Mouse (Mus musculus) stomach, embryonic 14.5 days (tissue): ENCODE data around the gene Plekhj1. TPM values are rescaled to one million over a fixed set of nuclear protein-coding genes. Genes with fewer than 3 reads are reported as not detected.

Experiments
- ATAC-seq: fragments of 200-750 bp; cut with Nextera tagmentation; 2 replicates; pipeline ENCODE4 v1.8.0; 2017; ENCODE audit warnings: low read depth, moderate TSS enrichment; ENCODE audit not compliant: insufficient number of reproducible peaks, insufficient read depth, low FRiP score
- H3K27ac ChIP-seq: fragments of 300-500 bp; sonication (generic); 2 replicates; pipeline ENCODE4 v1.5.1; 2014; ENCODE audit warnings: mild to moderate bottlenecking, low read length, moderate library complexity, mixed read lengths
- H3K27me3 ChIP-seq: fragments of 300-500 bp; sonication (generic); 2 replicates; pipeline ENCODE4 v1.6.1; 2014; ENCODE audit warnings: low read length, control low read depth, mixed read lengths; ENCODE audit not compliant: control insufficient read depth, insufficient read depth
- H3K36me3 ChIP-seq: fragments of 300-500 bp; sonication (generic); 2 replicates; pipeline ENCODE4 v1.6.1; 2014; ENCODE audit warnings: mild to moderate bottlenecking, control low read depth, low read length, moderate library complexity, mixed read lengths; ENCODE audit not compliant: control insufficient read depth, insufficient read depth
- H3K4me1 ChIP-seq: fragments of 300-500 bp; sonication (generic); 2 replicates; pipeline ENCODE4 v1.6.1; 2014; ENCODE audit warnings: low read length, control low read depth, mixed read lengths; ENCODE audit not compliant: control insufficient read depth, insufficient read depth
- H3K4me2 ChIP-seq: fragments of 300-500 bp; sonication (generic); replicated peaks from 2 replicates; pipeline ENCODE4 v1.6.1; 2014; ENCODE audit warnings: low read depth, low read length, control low read depth
- H3K4me3 ChIP-seq: fragments of 300-500 bp; sonication (generic); 2 replicates; pipeline ENCODE4 v1.5.1; 2014; ENCODE audit warnings: low read depth, low read length, control low read depth
- H3K9ac ChIP-seq: fragments of 300-500 bp; sonication (generic); replicated peaks from 2 replicates; pipeline ENCODE4 v1.6.1; 2014; ENCODE audit warnings: low read depth, mild to moderate bottlenecking, control low read depth, low read length, moderate library complexity, mixed read lengths
- H3K9me3 ChIP-seq: fragments of 300-500 bp; sonication (generic); 2 replicates; pipeline ENCODE4 v1.6.1; 2016; ENCODE audit warnings: low read depth, low read length, control low read depth; ENCODE audit not compliant: control insufficient read depth
- whole genome bisulfite sequencing: fragments of 180-500 bp; shearing (Covaris S2); extraction: QIAGEN DNeasy Blood & Tissue Kit; methylation state at CpG from one replicate; pipeline ENCODE4 v1.1.7; 2014; 5-methylcytosine and 5-hydroxymethylcytosine counted together
- polyA plus RNA-seq: library from polyadenylated mRNA; unstranded; fragments of >200 nt; fragmentation: Nextera tagmentation; extraction: Ambion mirVana; gene quantifications from 2 replicates; pipeline ENCODE4 v1.2.1, GENCODE M21; 2014

The Plekhj1 gene
- polyA plus RNA-seq, 1 experiment from 2014 or later: 116 TPM

DNA sequence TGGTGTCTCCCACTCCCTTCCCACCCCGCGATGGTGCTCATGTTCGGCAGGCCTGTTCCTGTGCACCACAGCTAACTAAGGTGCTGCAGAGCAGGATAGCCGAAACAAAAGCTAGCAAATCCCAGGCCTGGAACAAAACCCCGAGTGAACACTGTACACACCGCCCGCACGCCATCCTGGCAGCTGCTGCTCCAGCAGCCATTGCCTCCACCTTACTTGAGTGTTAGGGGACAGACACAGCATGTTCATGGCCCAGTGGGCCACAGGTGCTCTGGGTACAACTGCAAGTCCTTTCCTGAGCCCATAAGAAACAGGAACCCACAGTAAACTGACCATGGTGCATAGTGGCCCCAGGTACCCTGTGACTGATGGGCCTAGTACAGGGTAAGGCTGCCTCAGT, 3.7 kb downstream of the Plekhj1 start:
- no peaks in the 10 kb centered on the region for H3K27me3 ChIP-seq
- H3K4me2 ChIP-seq: no peak overlapping the region
- peak overlapping the region; percentile 21; the same call in 1 of the 2 replicates for H3K27ac ChIP-seq
- peaks cover 54% of the 10 kb centered on the region for H3K36me3 ChIP-seq
- H3K9ac ChIP-seq: no peak overlapping the region
- peaks cover 16% of the 10 kb centered on the region for H3K4me1 ChIP-seq
- no peak for ATAC-seq
- WGBS: 83% methylated on average over 8 of the region's 8 CpGs
- H3K9me3 ChIP-seq: no peaks in the 10 kb centered on the region
- no peak overlapping the region for H3K4me3 ChIP-seq

DNA sequence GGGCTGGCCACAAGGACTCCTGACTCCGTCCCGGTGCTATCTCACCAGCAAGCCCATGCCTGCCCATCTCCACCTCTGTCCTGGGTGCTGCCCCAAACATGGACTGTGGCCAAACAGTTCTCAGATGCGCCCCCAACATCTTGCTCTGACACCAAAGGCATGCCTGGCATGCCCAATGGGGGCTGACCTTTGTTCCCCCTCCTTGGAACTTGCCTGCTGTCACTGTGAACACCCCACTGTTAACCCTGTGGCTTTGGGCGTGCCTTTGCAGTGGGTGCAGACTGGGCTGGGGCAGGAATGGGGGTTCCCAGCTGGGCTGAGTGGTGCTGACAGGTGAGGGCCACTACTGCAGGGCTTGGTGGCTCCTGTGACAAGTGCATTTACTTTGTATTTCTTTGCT, 4.6 kb downstream of the Plekhj1 start:
- Histone ChIP-seq H3K9me3 (no peaks in the 10 kb centered on the region), H3K4me2 (no peak overlapping the region), H3K4me1 (peaks cover 12% of the 10 kb centered on the region), H3K36me3 (peaks cover 63% of the 10 kb centered on the region), H3K9ac (no peak overlapping the region), H3K27me3 (no peaks in the 10 kb centered on the region), H3K4me3 (no peak overlapping the region), H3K27ac (no peak overlapping the region)
- ATAC-seq: no peak
- WGBS: 83% methylated on average over 4 of the region's 4 CpGs

DNA sequence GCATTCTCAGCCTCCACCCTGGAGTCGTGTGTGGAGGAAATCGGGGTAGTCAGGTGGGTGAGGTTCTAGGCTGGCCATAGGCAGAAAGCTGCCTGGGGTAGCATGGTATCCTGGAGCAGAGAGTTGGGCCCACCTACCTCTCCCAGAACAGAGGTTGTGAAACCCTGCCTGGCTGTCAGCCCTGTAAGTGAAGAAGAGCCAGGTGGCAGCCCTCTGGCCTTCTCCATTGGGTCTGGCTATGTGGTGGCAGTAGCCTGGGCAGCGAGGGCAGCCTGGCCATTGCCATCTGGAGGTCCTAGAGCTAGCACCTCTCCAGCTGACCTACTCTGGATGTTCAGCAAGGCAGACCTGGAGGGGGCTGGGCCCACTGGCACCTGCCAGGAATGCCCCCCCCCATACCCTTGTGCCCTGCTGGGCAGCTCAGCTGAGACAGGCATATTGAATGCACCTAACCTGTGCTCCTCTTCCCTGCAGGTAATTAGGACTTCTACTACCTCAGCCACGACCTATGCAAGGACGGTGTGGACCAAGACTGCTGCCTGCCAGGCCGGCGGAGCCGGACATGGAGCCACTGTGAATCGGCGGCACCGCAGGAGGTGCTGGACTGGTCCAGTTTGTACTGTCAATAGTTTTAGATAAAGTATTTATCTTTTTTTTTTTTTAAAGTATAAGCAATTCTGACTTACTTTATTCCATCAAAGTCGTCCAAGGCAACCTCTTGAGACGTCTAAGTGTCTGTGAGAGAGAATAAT, 5.2 kb downstream of the Plekhj1 start:
- Histone ChIP-seq H3K36me3 (peaks cover 68% of the 10 kb centered on the region), H3K4me3 (no peak overlapping the region), H3K9ac (no peak overlapping the region), H3K27me3 (no peaks in the 10 kb centered on the region), H3K4me1 (peaks cover 12% of the 10 kb centered on the region), H3K27ac (no peak overlapping the region), H3K4me2 (no peak overlapping the region), H3K9me3 (no peaks in the 10 kb centered on the region)
- ATAC-seq: no peak
- 91% methylated on average over 13 of the region's 13 CpGs for WGBS

DNA sequence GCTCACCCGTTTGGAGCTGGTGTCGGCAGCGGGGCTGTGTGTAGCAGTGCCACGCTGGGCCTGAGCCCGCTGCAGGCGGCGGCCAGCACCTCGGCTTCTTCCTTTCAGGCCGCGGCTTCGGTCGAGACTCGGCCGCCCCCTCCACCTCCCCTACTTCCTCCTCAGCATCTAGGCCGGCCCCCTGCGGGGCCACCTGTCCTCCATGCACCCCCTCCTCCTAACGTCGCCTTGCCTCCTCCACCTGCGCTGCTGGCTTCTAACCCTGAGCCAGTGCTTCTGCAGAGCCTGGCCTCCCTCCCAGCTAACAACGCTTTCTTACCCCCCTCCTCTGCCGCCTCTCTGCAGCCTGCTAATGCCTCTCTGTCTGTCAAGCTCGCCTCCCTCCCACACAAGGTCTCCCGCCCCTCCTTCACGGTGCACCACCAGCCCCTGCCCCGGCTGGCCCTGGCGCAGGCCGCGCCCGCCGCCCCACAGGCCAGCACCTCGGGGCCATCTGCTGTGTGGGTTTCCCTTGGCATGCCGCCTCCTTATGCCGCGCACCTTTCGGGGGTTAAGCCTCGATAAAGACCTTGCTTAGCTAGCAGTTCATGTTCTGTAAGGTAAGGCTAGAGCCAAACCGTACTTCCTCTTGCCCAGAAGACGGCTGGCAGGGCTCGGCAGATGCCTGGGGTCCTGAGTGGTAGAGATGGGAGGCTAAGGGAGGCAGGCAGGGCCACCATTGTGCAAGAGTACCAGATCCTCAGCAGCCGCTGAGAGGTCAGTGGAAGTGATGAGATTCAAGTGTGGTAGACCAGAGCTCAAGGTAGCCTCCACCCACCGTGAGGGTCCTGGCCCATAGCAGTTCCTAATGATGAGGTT, 6.0 kb downstream of the Plekhj1 start:
- Histone ChIP-seq H3K27me3 (no peaks in the 10 kb centered on the region), H3K9me3 (no peaks in the 10 kb centered on the region), H3K36me3 (peaks cover 76% of the 10 kb centered on the region), H3K4me3 (no peak overlapping the region), H3K4me2 (no peak overlapping the region), H3K27ac (no peak overlapping the region; the same call in 1 of the 2 replicates), H3K9ac (no peak overlapping the region), H3K4me1 (peaks cover 12% of the 10 kb centered on the region)
- ATAC-seq: no peak
- WGBS: 64% methylated on average over 41 of the region's 41 CpGs

GRCm38 (mm10) chr10:80791476-80792174, 6.8 kb downstream of the Plekhj1 start:
- peaks cover 84% of the 10 kb centered on the region for H3K36me3 ChIP-seq
- H3K4me2 ChIP-seq: no peak overlapping the region
- no peaks in the 10 kb centered on the region for H3K27me3 ChIP-seq
- WGBS: 75% methylated on average over 33 of the region's 33 CpGs
- H3K27ac ChIP-seq: no peak overlapping the region; the same call in 1 of the 2 replicates
- H3K4me3 ChIP-seq: no peak overlapping the region
- peaks cover 5% of the 10 kb centered on the region for H3K4me1 ChIP-seq
- no peaks in the 10 kb centered on the region for H3K9me3 ChIP-seq
- ATAC-seq: 0 out of 2 replicates have a peak, but pooled peaks have one; percentile 19
- no peak overlapping the region for H3K9ac ChIP-seq

DNA sequence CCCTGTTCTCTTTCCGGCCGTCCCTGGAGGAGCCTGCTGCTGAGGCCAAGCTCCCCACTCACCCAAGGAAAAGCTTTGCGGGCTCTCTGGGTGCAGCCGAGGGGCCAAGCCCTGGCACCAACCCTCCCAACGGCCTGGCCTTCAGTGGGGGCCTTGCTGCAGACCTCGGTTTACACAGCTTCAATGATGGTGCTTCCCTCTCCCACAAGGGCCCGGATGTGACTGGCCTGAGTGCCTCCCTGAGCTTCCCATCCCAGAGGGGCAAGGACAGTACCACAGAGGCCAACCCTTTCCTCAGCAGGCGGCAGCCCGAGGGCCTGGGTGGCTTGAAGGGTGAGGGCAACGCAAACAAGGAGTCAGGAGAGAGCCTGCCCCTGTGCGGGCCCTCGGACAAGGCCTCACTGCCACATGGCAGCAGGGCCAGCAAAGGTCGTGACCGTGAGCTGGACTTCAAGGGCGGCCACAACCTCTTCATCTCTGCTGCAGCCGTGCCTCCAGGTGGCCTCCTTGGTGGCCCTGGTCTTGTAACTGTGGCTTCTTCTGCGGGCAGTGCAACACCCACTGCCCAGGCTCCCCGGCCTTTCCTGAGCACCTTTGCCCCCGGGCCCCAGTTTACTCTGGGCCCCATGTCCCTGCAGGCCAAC, 7.5 kb downstream of the Plekhj1 start:
- Histone ChIP-seq H3K27me3 (no peaks in the 10 kb centered on the region), H3K9me3 (no peaks in the 10 kb centered on the region), H3K27ac (no peak overlapping the region), H3K9ac (no peak overlapping the region), H3K4me2 (no peak overlapping the region), H3K36me3 (peaks cover 84% of the 10 kb centered on the region), H3K4me1 (no peaks in the 10 kb centered on the region), H3K4me3 (no peak overlapping the region)
- no peak for ATAC-seq
- 87% methylated on average over 19 of the region's 19 CpGs for WGBS

DNA sequence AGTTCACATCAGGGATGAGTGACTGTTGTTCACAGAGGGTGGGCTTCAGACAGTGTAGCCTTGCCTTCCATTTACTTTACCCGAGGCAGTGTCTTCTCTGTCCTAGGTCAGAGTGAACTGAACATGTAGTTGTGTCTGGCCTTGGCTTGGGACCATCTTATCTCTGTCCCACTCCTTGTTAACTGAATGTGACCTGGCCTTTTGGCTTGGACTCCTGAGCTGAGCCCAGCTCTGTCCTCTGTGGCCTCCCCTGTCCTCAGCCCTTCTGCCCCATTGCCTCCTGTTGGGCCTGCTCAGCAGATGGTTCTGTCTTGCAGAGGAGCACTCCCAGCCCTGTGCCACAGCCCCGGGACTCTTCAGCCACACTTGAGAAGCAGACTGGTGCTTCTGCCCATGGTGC, 10.9 kb downstream of the Plekhj1 start:
- no peak overlapping the region for H3K9ac ChIP-seq
- H3K4me1 ChIP-seq: no peaks in the 10 kb centered on the region
- WGBS: 88% methylated on average over 2 of the region's 2 CpGs
- H3K27me3 ChIP-seq: no peaks in the 10 kb centered on the region
- ATAC-seq: no peak
- peaks cover 92% of the 10 kb centered on the region for H3K36me3 ChIP-seq
- H3K4me2 ChIP-seq: no peak overlapping the region
- no peak overlapping the region for H3K27ac ChIP-seq
- H3K9me3 ChIP-seq: no peaks in the 10 kb centered on the region
- H3K4me3 ChIP-seq: no peak overlapping the region

- no peak overlapping the region for H3K27ac ChIP-seq
- no peaks in the 10 kb centered on the region for H3K9me3 ChIP-seq
- H3K27me3 ChIP-seq: no peaks in the 10 kb centered on the region
- WGBS: 95% methylated on average over 11 of the region's 11 CpGs
- no peak overlapping the region for H3K4me3 ChIP-seq
- H3K4me2 ChIP-seq: no peak overlapping the region
- no peak for ATAC-seq
- H3K36me3 ChIP-seq: peaks cover 95% of the 10 kb centered on the region
- H3K9ac ChIP-seq: no peak overlapping the region
- H3K4me1 ChIP-seq: no peaks in the 10 kb centered on the region
These were observed 12.5 kb downstream of the Plekhj1 start for GRCm38 (mm10) chr10:80785963-80786362.
